Mouse (Mus musculus): ENCODE measurements around the gene Hist1h4d.
A peak's percentile ranks its signal among the peaks of the same experiment; 100 is the strongest.

Gene Hist1h4d

DNA sequence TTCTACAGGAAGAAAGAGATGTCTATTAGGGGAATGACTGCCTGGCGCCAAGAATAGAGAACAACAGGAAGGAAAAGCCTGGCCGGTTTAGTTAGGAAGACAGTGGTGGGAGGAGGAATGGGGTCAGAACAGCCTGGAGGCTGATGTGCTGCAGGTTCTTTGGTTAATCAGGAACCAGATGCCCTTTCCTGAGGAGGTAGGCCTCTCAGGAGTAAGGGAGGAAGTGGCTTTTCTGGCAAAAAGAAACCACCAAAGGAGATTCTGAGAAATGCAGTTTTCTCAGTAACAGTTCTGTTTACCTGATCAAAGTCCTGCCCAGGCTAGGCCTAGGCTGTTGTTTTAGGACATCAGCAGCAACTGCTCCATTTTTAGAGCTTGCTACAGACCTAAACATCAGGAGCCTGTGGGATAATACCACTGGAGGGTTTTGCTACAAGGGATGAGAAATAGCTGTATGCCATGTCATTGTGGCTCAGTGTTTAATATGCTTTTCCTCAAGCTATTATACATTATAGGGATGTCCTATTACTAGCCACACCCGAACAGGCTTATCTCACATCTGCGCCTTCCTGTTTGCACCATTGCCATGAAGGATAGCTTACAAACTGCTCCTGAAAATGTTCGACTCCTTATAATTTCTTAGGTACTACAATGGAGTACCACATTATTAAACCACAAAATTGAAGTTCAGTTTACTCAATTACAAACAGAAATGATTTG, 11.8 kb downstream of the Hist1h4d start:
- ATAC-seq (ENCODE audit: low TSS enrichment), result no peak

- ATAC-seq (ENCODE audit: low TSS enrichment), result no peak
These were observed 13.8 kb downstream of the Hist1h4d start for GRCm38 (mm10) chr13:23595185-23595584.

GRCm38 (mm10) chr13:23595622-23596372, 14.4 kb downstream of the Hist1h4d start:
- ATAC-seq (ENCODE audit: low TSS enrichment), result no peak

DNA sequence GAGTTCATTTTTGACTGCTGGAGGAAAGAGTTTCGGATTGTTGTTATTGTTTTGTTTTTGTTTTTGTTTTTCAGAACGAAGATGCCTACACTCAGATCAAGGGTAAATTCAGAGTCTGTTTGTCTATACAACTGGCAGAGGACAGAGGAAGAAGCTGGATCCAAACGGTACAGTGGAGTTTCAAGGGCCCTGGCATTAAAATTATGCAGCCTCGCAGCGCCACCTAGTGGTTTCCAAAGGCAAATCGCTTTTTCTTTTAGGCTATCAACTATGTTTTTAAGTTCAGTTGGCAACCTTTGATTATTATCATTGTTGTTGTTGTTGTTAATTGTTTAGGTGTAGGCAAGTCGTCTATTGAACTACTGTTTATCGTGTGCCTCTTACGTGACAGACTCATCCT, 16.6 kb downstream of the Hist1h4d start:
- peak; percentile 83 for ATAC-seq (ENCODE audit: low TSS enrichment)

DNA sequence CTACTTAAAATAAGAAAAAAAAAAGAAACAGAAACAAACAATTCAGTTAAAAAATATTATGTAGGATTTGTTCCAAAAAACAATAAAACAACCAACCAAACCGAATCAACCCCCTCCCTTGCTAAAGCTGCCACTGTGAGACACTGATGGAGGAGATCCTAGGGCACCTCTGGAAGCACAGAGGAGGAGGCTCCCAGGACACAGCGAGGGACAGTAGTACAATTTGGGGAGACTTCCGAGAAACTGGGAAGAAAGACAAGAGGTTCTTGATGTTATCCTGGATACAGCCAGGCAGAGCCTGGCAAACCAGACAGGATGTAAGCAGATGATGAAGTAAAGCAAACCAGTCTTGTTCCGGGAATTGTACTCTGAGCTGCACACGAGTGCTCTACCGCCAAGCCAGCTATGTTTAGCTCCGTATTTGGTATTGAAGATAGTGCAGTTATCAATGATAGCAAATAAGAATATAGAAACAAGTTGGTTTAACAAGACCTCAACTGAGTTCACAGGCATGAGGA, 21.8 kb downstream of the Hist1h4d start:
- no peak for ATAC-seq (ENCODE audit: low TSS enrichment)

- no peak for ATAC-seq (ENCODE audit: low TSS enrichment)
These were observed 23.1 kb downstream of the Hist1h4d start for GRCm38 (mm10) chr13:23604452-23604851.

GRCm38 (mm10) chr13:23605052-23605451, 23.7 kb downstream of the Hist1h4d start:
- ATAC-seq (ENCODE audit: low TSS enrichment), result no peak

- no peak for ATAC-seq (ENCODE audit: low TSS enrichment)
These were observed 27.8 kb downstream of the Hist1h4d start for GRCm38 (mm10) chr13:23609209-23609608.

- ATAC-seq (ENCODE audit: low TSS enrichment), result no peak
These were observed 28.4 kb downstream of the Hist1h4d start for GRCm38 (mm10) chr13:23609844-23610243.

GRCm38 (mm10) chr13:23610393-23610792, 29.0 kb downstream of the Hist1h4d start:
- ATAC-seq (ENCODE audit: low TSS enrichment), result no peak

DNA sequence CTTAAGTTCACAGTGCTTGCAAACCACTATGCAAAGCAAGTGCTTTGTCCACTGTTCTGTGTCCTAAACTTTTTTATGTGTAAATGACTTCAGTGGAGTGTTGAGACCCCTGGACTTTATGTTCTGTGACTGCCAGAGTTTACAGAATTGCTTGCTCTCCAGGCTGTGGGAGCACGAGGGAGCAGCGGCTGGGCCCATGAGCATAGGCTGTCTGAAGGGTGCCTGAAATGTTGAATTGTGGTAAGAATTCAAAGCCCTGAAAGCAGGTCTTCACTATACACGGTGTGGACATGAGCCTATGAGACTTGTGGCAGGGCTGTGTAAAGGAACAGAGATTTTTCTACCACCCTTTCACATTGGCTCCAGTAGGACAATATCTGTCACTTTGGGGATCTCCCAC, 30.2 kb downstream of the Hist1h4d start:
- ATAC-seq (ENCODE audit: low TSS enrichment), result no peak

DNA sequence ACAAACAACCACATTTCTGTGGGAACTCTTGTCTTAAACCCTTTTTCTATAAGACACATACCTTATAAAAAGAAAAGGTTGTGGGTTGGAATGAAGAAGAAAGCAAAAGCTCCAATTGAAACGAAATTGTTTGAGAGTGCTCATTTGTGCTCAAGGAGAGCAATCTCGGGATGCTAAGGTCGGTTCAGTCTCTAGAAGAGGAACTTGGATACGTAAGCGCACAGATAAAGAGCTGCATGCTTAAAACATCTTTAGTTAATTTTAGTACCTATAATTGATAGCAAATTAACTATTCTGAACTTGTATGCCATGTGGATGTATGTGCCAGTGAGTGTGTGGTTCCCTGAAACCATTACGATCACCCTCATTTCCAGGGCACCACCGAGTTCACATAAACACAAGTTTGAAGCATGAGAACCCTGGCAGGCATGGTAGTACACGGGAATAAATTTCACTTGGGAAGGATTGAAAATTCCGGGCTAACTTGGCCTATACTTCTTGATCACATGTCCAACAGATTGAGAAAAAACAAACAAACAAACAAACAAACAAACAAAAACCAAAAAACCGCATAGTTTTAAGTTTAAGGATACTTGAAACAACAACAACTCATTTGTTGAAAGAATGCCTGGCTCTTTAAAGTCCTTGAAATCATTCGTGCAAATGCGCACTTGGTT, 38.8 kb downstream of the Hist1h4d start:
- ATAC-seq (ENCODE audit: low TSS enrichment), result no peak

- peak; percentile 87 for ATAC-seq (ENCODE audit: low TSS enrichment)
These were observed 39.5 kb downstream of the Hist1h4d start, which contains the start of gene Hist1h2be for GRCm38 (mm10) chr13:23620733-23621531. TSS of gene Hist1h2be (minus strand) at chr13:23621124.

DNA sequence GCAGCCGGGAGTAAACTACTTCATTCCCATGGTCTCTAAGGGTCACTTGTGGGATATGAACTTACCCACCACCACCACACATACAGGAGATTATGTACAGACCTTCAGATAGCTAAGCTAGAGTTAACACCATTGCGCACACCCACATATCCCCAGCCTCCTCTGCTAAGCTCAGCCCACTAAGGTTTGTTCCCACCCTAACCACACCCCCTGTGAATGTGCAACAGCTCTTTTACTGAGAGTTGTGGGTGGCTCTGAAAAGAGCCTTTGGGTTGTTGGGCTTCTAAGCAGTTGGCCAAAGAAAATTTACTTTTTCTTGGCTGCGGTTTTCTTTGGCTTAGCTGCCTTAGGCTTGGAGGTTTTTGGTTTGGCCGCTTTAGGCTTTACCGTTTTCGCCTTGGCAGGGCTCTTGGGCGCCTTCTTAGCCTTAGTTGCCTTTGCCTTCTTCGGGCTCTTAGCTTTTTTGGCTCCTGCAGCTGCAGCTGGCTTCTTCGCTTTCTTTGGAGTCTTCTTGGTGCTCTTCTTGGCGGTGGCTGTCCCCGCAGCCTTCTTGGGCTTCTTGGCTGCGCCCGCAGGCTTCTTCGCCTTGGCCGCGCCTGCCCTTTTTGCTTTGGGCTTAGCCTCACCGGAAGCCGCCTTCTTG, 40.3 kb downstream of the Hist1h4d start:
- ATAC-seq (ENCODE audit: low TSS enrichment), result peak; percentile 87

DNA sequence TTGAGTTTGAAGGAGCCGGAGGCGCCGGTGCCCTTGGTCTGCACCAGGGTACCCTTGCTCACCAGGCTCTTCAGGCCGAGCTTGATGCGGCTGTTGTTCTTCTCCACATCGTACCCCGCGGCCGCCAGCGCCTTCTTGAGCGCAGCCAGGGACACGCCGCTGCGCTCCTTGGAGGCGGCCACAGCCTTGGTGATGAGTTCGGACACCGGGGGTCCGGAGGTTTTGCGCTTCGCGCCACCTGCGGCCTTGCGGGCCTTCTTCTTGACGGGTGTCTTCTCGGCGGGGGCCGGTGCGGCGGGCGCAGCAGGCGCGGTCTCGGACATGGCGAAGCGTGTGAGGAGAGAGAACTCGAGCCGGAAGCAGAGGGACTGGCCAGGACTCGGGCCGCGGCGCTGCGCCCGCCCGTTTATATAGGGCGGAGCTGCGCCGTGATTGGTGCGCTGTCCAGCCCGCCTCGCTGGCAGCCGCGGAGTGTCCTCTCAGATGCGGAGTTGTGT, 40.8 kb downstream of the Hist1h4d start, which contains the start of gene Hist1h1e:
TSS of gene Hist1h1e (minus strand) at position 384 of the 497 bp plus-strand sequence.
- peak; percentile 82 for ATAC-seq (ENCODE audit: low TSS enrichment)

GRCm38 (mm10) chr13:23622861-23623450, 41.6 kb downstream of the Hist1h4d start:
- no peak for ATAC-seq (ENCODE audit: low TSS enrichment)

DNA sequence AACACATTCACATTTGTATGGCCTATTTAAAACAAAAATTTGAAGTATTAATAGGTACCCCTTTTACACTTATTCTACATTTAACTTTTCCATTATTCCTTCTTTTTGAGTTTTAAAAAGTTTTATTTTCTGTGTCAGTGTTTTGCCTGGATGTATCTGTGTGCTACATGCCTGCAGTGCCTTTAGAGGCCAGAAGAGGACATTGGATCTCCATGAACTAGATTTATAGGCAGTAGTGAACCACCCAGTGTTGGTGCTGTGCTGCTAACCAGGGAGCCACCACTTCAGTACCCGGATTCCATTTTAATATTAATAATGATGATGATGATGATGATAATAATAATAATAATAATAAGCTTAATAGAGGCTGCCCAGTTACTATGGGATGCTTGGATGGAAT, 49.3 kb downstream of the Hist1h4d start:
- peak; percentile 72; the same call in 1 of the 2 replicates for ATAC-seq (ENCODE audit: low TSS enrichment)

Data from frontal cortex, adult (tissue).